Mouse (Mus musculus): Measurements from ENCODE around the gene Vps13d.

Gene Vps13d

GRCm38 (mm10) chr4:144974458-144974857 lies 220.3 kb downstream of the Vps13d start:
- DNase-seq (ENCODE audit: low spot score in 2 of 2): no peak

- no peak for DNase-seq (ENCODE audit: low spot score in 2 of 2)
These were observed 221.7 kb downstream of the Vps13d start for GRCm38 (mm10) chr4:144972948-144973720.

- DNase-seq (ENCODE audit: low spot score in 2 of 2): no peak
These were observed 223.8 kb downstream of the Vps13d start for GRCm38 (mm10) chr4:144971048-144971447.

- no peak for DNase-seq (ENCODE audit: low spot score in 2 of 2)
These were observed 225.8 kb downstream of the Vps13d start for GRCm38 (mm10) chr4:144969030-144969429.

- DNase-seq (ENCODE audit: low spot score in 2 of 2): no peak
These were observed 226.4 kb downstream of the Vps13d start for GRCm38 (mm10) chr4:144968371-144968770.

- no peak for DNase-seq (ENCODE audit: low spot score in 2 of 2)
These were observed 229.6 kb downstream of the Vps13d start for GRCm38 (mm10) chr4:144965255-144965654.

GRCm38 (mm10) chr4:144961696-144962095 lies 233.1 kb downstream of the Vps13d start:
- DNase-seq (ENCODE audit: low spot score in 2 of 2): no peak

GRCm38 (mm10) chr4:144961232-144961631 lies 233.6 kb downstream of the Vps13d start:
- DNase-seq (ENCODE audit: low spot score in 2 of 2): no peak

GRCm38 (mm10) chr4:144960188-144960904 lies 234.5 kb downstream of the Vps13d start:
- no peak for DNase-seq (ENCODE audit: low spot score in 2 of 2)

GRCm38 (mm10) chr4:144957721-144958120 lies 237.1 kb downstream of the Vps13d start:
- DNase-seq (ENCODE audit: low spot score in 2 of 2): no peak

- no peak for DNase-seq (ENCODE audit: low spot score in 2 of 2)
These were observed 237.6 kb downstream of the Vps13d start for GRCm38 (mm10) chr4:144957186-144957585.

GRCm38 (mm10) chr4:144956293-144956692 lies 238.5 kb downstream of the Vps13d start:
- DNase-seq (ENCODE audit: low spot score in 2 of 2): no peak

GRCm38 (mm10) chr4:144955863-144956262 lies 238.9 kb downstream of the Vps13d start:
- DNase-seq (ENCODE audit: low spot score in 2 of 2): no peak

- DNase-seq (ENCODE audit: low spot score in 2 of 2): no peak
These were observed 241.4 kb downstream of the Vps13d start for GRCm38 (mm10) chr4:144953421-144953820.

GRCm38 (mm10) chr4:144951859-144952258 lies 242.9 kb downstream of the Vps13d start:
- DNase-seq (ENCODE audit: low spot score in 2 of 2): no peak

- no peak for DNase-seq (ENCODE audit: low spot score in 2 of 2)
These were observed 243.9 kb downstream of the Vps13d start for GRCm38 (mm10) chr4:144950883-144951282.

GRCm38 (mm10) chr4:144950327-144950711 lies 244.5 kb downstream of the Vps13d start:
- DNase-seq (ENCODE audit: low spot score in 2 of 2): no peak

GRCm38 (mm10) chr4:144949441-144950326 lies 245.1 kb downstream of the Vps13d start:
- no peak for DNase-seq (ENCODE audit: low spot score in 2 of 2)

- DNase-seq (ENCODE audit: low spot score in 2 of 2): no peak
These were observed 246.9 kb downstream of the Vps13d start for GRCm38 (mm10) chr4:144947738-144948390.

- DNase-seq (ENCODE audit: low spot score in 2 of 2): no peak
These were observed 251.5 kb downstream of the Vps13d start for GRCm38 (mm10) chr4:144943273-144943672.

GRCm38 (mm10) chr4:144942433-144942832 lies 252.4 kb downstream of the Vps13d start:
- no peak for DNase-seq (ENCODE audit: low spot score in 2 of 2)
